Mouse (Mus musculus): ENCODE data around the gene Ggta1. TPM values are rescaled to one million over a fixed set of nuclear protein-coding genes. Genes with fewer than 3 reads are reported as not detected.
"Not testable (repeated sequence)": the region's sequence is repeated elsewhere in the genome, so short reads cannot be mapped to it uniquely, and the experiment has no call there.

Gene Ggta1
- polyA plus RNA-seq, 1 experiment from 2014 or later = 16.2 TPM

GRCm38 (mm10) chr2:35459316-35459715 lies 3.7 kb downstream of the Ggta1 start:
- H3K4me2 ChIP-seq (ENCODE audit: low read length) = no peak overlapping the region
- no peak overlapping the region for H3K27ac ChIP-seq
- H3K9ac ChIP-seq (ENCODE audit: low read depth, low read length) = no peak overlapping the region
- no peaks in the 10 kb centered on the region for H3K27me3 ChIP-seq (ENCODE audit: insufficient read depth, low read length)
- H3K36me3 ChIP-seq (ENCODE audit: insufficient read depth, low read length) = no peaks in the 10 kb centered on the region
- no peak overlapping the region for H3K4me3 ChIP-seq (replicated peaks; ENCODE audit: low read depth, low read length)
- H3K9me3 ChIP-seq (replicated peaks; ENCODE audit: low read length) = no peaks in the 10 kb centered on the region
- DNase-seq (ENCODE audit: low spot score) (no peak), ATAC-seq (replicated peaks; ENCODE audit: low FRiP score, low read depth) (no peak)
- peaks cover 7% of the 10 kb centered on the region for H3K4me1 ChIP-seq (replicated peaks; ENCODE audit: insufficient read depth, low read length)
- TF ChIP-seq CTCF (IDR thresholded peaks at IDR 0.05; ENCODE audit: low read depth) = no peak

GRCm38 (mm10) chr2:35458421-35458820 lies 4.6 kb downstream of the Ggta1 start:
- Histone ChIP-seq H3K9ac (ENCODE audit: low read depth, low read length) (no peak overlapping the region), H3K27ac (no peak overlapping the region), H3K4me2 (ENCODE audit: low read length) (no peak overlapping the region), H3K27me3 (ENCODE audit: insufficient read depth, low read length) (no peaks in the 10 kb centered on the region), H3K4me3 (replicated peaks; ENCODE audit: low read depth, low read length) (no peak overlapping the region), H3K4me1 (replicated peaks; ENCODE audit: insufficient read depth, low read length) (peaks cover 3% of the 10 kb centered on the region), H3K9me3 (replicated peaks; ENCODE audit: low read length) (no peaks in the 10 kb centered on the region), H3K36me3 (ENCODE audit: insufficient read depth, low read length) (no peaks in the 10 kb centered on the region)
- ATAC-seq (replicated peaks; ENCODE audit: low FRiP score, low read depth) (no peak), DNase-seq (ENCODE audit: low spot score) (no peak)
- 46% methylated on average over 4 of the region's 4 CpGs for WGBS
- TF ChIP-seq CTCF (IDR thresholded peaks at IDR 0.05; ENCODE audit: low read depth) = no peak

GRCm38 (mm10) chr2:35453736-35454135 lies 9.3 kb downstream of the Ggta1 start:
- no peak overlapping the region for H3K4me2 ChIP-seq (ENCODE audit: low read length)
- H3K27ac ChIP-seq = no peak overlapping the region
- DNase-seq (ENCODE audit: low spot score) (no peak), ATAC-seq (replicated peaks; ENCODE audit: low FRiP score, low read depth) (no peak)
- peaks cover 11% of the 10 kb centered on the region; the same call in 1 of the 2 replicates for H3K4me1 ChIP-seq (replicated peaks; ENCODE audit: insufficient read depth, low read length)
- H3K4me3 ChIP-seq (replicated peaks; ENCODE audit: low read depth, low read length) = no peak overlapping the region
- H3K36me3 ChIP-seq (ENCODE audit: insufficient read depth, low read length) = no peaks in the 10 kb centered on the region
- TF ChIP-seq CTCF (IDR thresholded peaks at IDR 0.05; ENCODE audit: low read depth) = no peak
- H3K9me3 ChIP-seq (replicated peaks; ENCODE audit: low read length) = no peaks in the 10 kb centered on the region
- H3K27me3 ChIP-seq (ENCODE audit: insufficient read depth, low read length) = no peaks in the 10 kb centered on the region
- H3K9ac ChIP-seq (ENCODE audit: low read depth, low read length) = no peak overlapping the region
- WGBS = 66% methylated on average over 3 of the region's 3 CpGs

- H3K9me3 ChIP-seq (replicated peaks; ENCODE audit: low read length); H3K9ac ChIP-seq (ENCODE audit: low read depth, low read length); H3K4me2 ChIP-seq (ENCODE audit: low read length); H3K27me3 ChIP-seq (ENCODE audit: insufficient read depth, low read length); H3K36me3 ChIP-seq (ENCODE audit: insufficient read depth, low read length); DNase-seq (ENCODE audit: low spot score); H3K27ac ChIP-seq; ATAC-seq (replicated peaks; ENCODE audit: low FRiP score, low read depth); H3K4me3 ChIP-seq (replicated peaks; ENCODE audit: low read depth, low read length): not testable (repeated sequence)
- WGBS = 92% methylated on average over 6 of the region's 6 CpGs
- H3K4me1 ChIP-seq (replicated peaks; ENCODE audit: insufficient read depth, low read length) = peaks cover 19% of the 10 kb centered on the region
Measured at GRCm38 (mm10) chr2:35452695-35453094, 10.3 kb downstream of the Ggta1 start.

- DNase-seq (ENCODE audit: low spot score) (no peak), ATAC-seq (replicated peaks; ENCODE audit: low FRiP score, low read depth) (no peak)
- no peak for TF ChIP-seq CTCF (IDR thresholded peaks at IDR 0.05; ENCODE audit: low read depth)
- Histone ChIP-seq H3K27me3 (ENCODE audit: insufficient read depth, low read length) (no peaks in the 10 kb centered on the region), H3K36me3 (ENCODE audit: insufficient read depth, low read length) (no peaks in the 10 kb centered on the region), H3K27ac (no peak overlapping the region), H3K9me3 (replicated peaks; ENCODE audit: low read length) (no peaks in the 10 kb centered on the region), H3K4me1 (replicated peaks; ENCODE audit: insufficient read depth, low read length) (peaks cover 29% of the 10 kb centered on the region), H3K9ac (ENCODE audit: low read depth, low read length) (no peak overlapping the region), H3K4me3 (replicated peaks; ENCODE audit: low read depth, low read length) (no peak overlapping the region), H3K4me2 (ENCODE audit: low read length) (no peak overlapping the region)
- WGBS = 85% methylated on average over 5 of the region's 5 CpGs
Measured at GRCm38 (mm10) chr2:35451484-35452050, 11.5 kb downstream of the Ggta1 start.

- no peak for DNase-seq (ENCODE audit: low spot score)
- Histone ChIP-seq H3K27me3 (ENCODE audit: insufficient read depth, low read length) (no peaks in the 10 kb centered on the region), H3K9me3 (replicated peaks; ENCODE audit: low read length) (no peaks in the 10 kb centered on the region), H3K4me2 (ENCODE audit: low read length) (no peak overlapping the region), H3K4me3 (replicated peaks; ENCODE audit: low read depth, low read length) (no peak overlapping the region), H3K27ac (no peak overlapping the region), H3K36me3 (ENCODE audit: insufficient read depth, low read length) (no peaks in the 10 kb centered on the region), H3K4me1 (replicated peaks; ENCODE audit: insufficient read depth, low read length) (peaks cover 36% of the 10 kb centered on the region), H3K9ac (ENCODE audit: low read depth, low read length) (no peak overlapping the region)
- TF ChIP-seq CTCF (IDR thresholded peaks at IDR 0.05; ENCODE audit: low read depth) = no peak
- WGBS = 79% methylated on average over 4 of the region's 4 CpGs
- no peak for ATAC-seq (replicated peaks; ENCODE audit: low FRiP score, low read depth)
Measured at GRCm38 (mm10) chr2:35450856-35451255, 12.2 kb downstream of the Ggta1 start.
